Mouse (Mus musculus) adrenal gland (tissue): ENCODE results near the gene Tmprss4.

ENCODE experiments used
- intact Hi-C: fragments of 180-260 bp; cut with DNase I; formaldehyde crosslinking; loops from one replicate; pipeline ENCODE4 v1.15.1; 2025
- long read RNA-seq, 2 experiments: library from polyadenylated mRNA; unstranded; transcript quantifications; one replicate each; pipeline ENCODE4 v2.0.0; 2020; ENCODE audit warnings: borderline replicate concordance in 1 of 2; ENCODE audit not compliant: insufficient replicate concordance in 1 of 2

The Tmprss4 gene
- long read RNA-seq, experiment 1 = 0 reads
- long read RNA-seq, experiment 2 = 0 reads

DNA sequence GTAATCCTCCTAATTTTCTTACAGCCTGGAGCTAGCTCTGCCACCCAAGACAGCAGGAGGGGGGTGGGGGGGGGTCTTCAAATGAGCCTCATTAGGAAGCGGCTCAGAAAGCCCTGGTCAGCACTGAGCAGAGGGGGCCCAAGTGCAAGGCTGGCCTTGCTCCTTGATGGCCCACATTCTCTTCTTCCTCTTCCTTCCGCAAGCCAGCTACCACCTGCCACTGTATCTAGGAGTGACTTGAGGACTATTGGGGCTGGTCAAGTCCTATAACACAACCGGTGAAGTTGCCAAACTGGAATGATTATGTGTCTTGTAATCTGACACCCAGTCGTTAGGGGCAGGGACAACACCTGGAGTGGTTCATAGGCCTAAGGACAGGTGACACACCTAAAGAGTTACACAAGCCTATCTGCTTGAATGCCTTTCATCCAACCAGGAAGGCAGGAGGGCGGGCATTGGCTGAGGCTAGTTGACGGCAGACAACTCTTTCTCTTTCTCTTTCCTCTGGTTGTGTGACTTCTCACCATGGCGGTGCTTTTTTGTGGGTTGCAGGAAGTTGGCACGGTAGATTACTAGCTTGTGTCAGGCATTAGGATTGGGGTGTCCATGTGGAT is at the start of gene Tmprss4:
Gene Tmprss4 (minus strand): TSS at position 296 of the 614 bp plus-strand sequence.
- intact Hi-C loops = no loop called here

DNA sequence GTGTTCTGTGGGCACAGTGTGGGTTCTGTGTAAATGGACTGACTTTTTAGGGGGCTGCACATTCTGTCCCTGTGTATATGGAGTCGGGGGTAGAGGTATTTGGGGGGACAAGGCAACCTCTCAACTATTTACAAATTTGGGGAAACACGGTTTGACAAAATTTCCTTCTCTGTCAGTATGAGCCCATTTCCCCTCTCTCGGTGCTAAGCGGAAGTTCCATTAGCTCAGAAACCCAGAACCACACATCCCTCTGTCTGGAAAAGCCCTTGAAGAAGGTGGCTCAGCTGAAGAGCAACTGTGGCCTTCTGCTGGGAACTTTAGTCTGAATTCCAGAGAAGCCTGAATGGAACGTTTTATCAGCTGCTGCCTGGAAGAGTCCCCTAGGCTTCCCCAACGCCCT is 48.5 kb upstream of the Tmprss4 start:
- intact Hi-C loops = no loop called here

DNA sequence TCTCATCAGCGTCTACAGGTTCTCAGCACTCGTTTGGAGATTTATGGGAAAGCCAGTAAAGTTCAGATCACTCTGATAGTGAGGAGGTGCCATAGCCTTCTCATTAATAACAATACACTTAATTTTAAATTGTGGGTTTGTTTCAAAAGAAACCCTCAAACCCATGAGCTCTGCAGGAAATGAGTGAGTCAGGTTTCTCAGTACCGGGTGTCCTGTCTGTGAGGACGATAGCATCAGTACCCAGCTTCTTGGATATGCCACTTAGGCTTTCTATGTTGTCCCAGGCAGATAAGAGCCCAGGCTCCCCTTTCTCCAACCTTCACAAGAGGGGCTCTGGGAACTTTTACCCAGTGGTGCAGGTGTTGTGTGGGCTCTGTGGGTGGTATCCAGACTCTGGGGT is 48.1 kb upstream of the Tmprss4 start:
- intact Hi-C loops = no loop called here

DNA sequence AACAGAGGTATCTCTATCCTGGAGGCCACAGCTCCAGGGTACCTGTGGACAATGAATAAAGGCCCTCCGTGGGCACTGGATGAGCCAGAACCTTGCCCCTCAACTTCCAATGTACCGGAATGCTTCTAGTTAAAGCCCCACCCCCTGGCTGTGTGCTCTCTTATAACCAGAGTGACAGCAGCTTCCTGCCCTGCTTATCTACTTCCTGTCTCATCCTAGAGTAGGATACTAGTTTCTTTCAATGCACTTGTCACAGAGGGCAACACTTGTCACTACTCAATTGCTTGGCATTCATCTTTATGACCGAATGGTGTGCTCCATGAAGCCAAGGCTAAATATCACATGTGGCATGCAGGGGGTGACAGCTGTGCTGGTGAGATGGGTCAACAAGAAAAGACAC is 47.4 kb upstream of the Tmprss4 start:
- intact Hi-C loops = no loop called here

DNA sequence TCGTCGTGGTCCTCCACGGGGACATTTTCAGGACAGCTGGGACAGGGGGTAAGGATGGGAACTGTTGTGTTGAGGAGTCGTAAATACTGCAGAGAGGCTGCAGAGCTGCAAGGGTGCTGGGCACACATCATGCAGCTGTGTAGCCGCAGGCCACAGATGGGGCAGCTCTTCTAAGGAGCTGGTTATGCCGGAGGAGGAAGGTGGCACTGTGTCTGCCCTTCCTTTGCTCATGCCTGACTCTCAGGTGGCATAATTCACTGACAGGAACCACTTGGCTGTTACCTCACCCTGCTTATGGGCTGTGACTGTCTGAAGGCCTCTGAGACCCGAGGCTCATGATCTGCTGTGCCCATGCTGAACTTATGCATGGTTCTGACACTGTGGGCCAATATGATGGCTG is 46.4 kb upstream of the Tmprss4 start:
- intact Hi-C loops = no loop called here

DNA sequence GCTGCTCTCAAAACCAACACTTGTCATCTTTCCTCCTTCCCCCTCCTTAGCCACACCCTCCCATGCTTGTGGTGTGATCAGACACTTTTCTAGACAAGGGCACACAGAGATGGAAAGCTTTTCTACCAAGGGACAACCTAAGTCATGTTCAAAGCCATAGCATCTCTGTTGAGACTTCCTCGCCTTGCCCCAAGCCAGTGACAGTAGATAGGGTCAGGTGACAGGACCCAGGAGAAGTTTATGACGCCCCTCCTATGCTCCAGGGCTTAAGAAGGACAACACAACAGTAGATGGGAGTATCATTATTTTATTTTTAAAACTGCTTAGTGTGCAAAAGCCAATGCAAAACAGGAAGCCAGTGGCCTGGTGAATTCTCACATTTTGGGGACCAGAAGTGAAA is 43.6 kb upstream of the Tmprss4 start:
- intact Hi-C loops = no loop called here

DNA sequence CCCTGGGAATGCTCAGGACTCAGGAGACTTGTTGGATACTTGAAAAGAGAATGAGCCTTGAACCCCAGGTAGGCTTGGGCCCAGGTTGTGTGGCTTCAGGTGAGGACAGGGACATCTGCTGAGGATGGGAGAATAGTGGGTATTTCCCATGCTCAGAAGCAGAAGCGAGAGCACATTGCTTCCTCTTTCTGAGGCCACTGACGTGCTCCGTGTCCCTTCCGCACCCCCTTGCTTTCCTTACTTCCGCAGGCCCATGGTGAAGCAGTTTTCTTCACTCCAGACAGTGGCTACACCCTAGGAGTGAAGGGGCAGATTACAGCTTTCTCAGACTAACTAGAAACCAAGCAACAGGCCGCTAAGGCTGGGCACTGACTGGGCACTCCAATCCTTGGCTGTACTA is 42.2 kb upstream of the Tmprss4 start:
- intact Hi-C loops = no loop called here

DNA sequence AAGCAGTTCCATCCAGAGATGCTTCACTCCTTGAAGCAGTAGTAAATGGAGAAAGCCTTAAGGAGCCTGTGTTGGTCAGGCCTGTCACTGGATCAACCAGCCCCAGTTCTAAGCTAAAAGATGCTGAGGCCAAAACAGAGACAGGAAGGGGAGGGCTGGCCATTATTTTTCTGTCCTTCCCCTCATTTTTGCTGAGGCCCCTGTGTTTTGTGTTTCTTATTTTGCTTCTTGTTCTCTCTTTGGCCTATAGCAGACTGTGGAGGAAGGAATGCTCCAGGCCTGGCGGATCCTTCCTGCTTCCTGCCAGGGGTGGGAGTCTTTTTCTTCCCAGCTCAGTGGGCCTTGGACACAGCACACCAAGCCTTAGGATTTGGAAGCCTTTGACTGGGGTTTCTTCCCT is 41.5 kb upstream of the Tmprss4 start:
- intact Hi-C loops = no loop called here

DNA sequence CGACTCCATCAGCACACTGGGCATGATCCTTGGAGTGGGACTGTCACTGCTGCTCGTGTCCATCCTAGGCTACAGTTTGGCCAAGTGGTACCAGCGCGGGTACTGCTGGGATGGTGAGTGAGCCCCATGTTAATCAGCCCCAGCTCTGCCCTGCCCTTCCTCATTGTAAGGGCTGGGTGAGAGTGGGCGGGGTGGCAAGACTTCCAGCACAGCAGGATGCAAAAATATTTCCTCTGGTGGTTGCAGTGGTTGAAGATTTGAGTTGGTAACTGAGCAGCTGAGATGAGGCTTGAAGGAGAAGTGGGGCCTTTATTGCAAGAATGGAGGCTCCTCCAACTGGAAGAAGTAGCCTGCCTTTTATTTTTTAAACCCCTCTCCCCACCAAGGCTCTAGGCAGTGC is 37.5 kb upstream of the Tmprss4 start:
- intact Hi-C loops = no loop called here

DNA sequence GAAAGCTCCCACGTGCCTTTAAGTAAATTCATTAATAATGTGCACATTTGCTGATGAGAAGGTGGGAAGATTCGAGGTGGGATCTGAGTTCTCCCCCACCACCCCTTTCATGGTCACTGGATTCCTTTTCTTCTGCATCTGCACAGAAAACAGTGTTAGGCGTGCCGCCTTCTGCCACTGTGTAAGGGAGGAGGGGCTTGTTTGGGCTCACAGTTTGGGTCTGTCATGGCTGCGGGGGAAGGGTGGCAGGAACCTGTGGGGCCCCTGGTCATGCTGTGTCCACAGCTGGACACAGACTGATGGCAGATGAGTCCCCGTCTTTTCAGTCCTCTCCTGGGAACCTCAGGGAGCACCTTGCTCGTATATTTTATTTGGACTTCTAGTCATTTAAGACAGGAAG is 32.9 kb upstream of the Tmprss4 start:
- intact Hi-C loops = no loop called here

DNA sequence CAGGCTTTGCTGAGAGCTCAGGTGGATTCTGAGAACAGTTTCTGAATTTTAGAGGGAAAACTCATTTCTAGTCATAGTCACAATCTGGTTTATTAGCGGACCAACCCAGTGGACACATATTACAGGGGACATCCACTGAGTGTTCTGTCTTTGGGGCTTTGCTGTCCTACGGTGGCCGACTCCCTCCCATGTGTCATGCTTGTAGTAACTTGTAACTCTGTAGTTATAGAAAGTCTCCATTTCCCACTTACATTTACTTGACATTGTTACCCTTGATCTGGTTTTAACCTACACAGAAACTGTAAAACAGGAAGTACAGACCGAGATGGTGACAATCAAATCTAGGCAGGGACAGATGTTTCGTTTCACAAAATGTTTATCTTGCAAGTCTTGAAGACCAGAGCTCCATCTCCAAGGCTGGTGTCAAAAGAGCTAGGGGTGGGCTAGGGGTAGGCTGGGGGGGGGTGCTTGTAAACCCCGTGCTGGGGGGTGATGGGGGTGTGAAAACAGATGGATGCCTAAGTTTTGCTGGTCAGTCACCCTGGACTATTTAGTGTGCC is 31.9 kb upstream of the Tmprss4 start:
- intact Hi-C loops = no loop called here

DNA sequence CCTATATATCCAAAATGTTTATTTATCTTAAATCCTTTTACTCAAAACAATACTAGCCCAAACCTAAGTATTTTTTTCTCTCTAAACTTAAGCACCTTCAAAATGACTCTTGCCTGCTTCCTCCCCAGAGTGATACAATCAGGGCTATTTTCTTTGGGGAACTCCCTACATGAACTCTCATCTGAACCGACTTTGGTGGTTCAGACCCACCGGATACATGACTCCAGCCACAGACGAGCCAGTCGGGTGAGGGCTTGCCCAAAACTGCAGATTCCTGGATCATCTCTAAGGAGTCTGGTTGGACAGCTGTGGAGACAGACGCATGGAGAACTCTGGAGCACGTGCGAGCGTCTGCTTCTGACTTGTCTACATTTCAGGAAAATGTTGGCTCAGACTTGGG is 25.5 kb upstream of the Tmprss4 start:
- intact Hi-C loops = no loop called here

DNA sequence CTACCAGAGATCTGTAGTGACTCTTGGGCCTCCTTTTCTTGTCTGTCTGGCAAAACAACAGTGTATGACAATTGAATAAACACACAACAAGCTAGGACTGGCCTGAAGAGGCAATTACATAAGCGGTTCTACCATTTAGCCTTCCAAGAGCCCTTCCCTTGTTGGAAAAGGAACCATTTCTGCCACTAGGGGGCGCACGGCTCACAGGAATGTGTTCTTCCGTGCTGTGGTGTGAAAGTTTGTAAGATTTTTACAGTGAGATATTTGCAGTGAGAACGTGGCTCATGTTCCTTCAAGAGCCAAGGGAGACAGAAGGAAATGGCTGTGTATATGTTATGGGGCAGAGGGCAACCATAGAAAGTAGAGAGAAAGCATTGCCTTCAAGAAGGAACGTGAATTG is 17.7 kb upstream of the Tmprss4 start:
- intact Hi-C loops = loop anchor here (1.0 to 5.0 kb wide), 3 partner anchors 79 to 196 kb away; no protein-coding TSS in a partner anchor

DNA sequence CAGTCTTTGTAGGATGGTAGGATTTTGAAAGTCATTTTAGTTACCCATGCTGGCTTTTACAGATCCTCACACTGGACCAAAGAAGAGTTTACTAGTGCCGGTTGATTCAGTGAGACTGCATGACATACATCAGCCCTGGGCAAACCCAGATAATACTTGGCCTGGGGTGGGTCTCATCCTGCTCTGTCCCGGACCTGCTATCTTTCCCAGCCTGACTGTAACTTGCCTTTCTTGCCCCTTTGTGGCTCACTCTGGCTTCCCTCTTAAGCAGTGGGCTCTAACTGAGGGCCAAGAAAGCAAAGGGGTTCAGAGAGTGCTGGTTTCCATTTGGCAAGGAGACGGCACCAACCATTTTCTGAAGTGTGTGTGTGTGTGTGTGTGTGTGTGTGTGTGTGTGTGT is 15.8 kb upstream of the Tmprss4 start:
- intact Hi-C loops = loop anchor here (2.0 to 5.0 kb wide), 2 partner anchors 81 to 198 kb away; no protein-coding TSS in a partner anchor

DNA sequence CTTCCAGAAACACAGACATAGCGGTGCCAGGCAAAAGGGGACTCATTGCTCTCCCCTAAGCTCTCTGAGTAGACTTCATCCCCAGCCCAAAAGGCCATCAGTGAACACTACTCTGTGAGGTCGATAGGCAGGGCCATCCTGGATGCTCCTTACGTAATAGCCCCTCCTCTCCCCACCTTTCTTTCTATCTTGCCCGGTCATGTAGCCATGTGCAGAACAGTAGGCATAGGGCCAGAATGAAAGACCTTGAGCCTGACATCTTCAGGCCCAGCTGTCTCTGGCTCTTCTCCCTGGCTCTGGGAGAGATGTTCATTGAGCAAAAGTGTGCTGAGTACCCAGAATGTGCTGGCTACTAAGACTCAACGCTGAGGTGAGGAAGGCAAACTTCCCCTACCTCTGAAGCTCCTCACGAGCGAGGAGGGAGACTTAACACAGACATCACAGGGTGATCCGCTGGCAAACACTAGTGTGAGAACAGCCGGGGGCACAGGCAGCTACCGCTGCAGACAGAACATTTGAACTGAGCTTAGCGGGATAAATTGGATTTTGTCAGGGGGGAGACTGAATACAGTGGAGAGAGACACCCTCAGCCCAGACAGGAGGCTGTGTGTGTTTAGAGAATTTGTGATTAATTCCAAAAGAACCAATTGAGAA is 11.8 kb upstream of the Tmprss4 start:
- intact Hi-C loops = no loop called here

DNA sequence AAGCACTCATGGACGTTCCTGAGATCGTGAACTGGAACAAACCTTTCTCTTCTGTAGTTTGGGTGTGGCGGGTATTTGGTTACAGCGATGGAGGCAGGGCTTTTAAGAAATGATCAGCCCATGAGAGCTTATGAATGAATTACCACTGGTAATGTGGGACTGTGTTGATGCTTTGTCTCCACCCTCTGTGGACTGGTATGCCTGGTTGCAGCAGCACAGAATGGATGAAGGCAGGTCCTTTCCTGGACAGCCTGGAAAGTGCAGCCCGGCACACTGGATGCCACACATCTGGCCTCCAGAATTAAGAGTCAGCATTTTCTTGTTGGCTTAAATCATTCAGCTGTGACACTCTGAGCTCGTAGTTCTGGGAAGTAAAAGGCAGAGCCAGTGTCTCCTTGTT is 8.1 kb upstream of the Tmprss4 start:
- intact Hi-C loops = no loop called here

DNA sequence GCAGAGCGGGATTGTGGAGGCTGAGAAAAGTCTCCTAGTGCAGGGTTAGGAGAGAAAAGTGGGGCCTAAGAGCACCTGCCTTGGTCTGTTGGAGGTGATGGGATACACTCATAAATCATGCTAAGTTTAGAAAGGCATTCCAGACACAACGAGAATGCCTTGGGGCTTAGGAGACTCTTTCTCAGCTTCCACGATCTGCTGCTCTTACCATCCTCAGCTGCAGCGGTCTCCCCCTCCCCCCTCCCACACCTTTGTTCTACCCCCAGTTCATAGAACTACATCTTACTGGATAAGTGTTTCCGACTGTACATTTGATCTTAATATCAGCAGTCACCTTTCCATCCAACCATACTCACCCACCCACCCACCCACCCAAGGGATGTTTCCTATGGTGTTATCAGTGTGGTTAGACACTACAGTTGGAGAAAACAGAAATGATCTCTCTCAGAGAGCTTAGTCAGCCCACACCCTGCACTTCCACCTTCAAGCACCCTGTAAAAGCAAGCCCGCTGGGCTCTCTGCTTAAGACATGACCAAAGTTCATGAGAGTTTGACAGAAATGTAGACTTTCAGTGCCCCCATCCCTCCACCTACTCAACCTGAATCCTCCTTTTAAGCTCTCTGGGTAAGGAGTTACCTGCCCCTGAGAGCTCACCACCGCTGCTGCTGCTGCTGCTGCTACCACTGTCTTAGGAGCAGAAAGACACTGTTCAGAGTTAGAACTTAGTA is 3.3 kb upstream of the Tmprss4 start:
- intact Hi-C loops = no loop called here

DNA sequence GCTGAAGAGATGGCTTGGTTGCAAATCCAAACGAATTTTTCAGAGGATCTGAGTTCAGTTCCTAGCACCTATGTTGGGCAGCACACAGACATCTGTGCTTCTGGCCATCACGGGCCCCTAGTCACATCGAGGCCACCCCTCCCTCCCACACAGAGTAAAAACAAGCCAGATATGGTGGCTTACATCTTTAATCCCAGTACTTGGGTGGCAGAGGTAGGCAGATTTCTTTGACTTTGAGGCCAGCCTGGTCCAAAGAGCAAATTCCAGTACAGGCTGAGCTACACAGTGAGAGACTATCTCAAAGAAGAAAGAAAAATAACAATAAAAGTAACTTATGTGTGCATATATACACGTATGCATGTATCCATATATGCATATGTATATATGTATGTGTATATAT is 2.2 kb upstream of the Tmprss4 start:
- intact Hi-C loops = no loop called here

DNA sequence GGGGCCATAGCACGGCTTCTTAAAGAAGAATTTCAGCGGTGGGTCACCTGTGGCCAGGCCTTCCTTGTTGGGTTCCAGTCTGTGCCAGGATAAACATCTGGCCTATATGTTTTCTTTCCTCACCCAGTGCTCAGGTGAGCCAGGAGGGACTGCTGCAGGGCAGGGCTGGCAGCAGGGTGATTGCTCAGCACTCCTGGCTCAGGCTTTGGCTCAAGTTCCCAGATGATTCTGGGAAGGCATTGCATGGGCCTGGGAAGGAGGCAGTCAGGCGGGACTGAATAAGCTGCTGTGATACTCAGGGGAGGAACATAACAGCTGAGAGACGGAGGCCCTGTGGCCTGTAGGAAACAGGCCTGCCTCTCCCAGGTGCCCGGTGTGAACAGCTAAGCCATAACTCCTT is 1.3 kb upstream of the Tmprss4 start:
- intact Hi-C loops = no loop called here

DNA sequence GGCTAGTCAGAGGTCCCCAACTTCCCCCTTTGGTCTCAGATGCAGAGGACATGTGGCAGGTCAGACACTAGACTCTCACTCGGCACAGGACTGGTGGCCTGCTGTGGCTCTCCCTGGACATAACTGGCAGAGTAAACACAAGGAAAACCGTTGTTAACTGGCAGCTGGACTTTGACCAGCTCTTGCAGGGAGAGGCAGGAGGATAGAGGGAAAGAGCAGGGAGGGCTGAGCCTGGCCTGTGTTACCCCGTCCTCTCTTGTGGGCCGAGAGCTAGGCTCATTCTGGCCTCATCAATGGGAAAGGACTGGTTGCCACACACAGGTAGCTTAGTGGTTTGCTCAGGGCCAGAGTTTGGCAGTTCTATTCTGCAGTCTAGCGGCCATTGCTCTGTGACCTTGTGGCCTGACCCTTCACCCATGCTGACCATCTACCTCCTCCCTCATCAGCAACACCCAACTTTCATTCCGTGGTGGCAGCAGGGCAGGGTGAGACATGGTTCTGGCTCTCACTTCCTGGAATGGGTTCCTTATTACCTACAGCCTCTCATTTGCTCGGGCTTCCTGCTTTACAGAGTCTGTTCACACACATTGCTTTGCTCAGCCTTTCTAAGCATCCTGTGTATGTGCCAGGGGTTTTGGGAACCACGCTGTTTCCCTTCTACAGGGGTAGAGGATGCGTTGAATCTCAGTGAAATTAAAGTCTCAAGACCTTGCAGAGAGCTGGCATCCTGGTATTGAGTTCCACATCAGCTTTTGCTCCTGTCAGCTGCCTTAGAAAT is 1.7 kb downstream of the Tmprss4 start:
- intact Hi-C loops = no loop called here

DNA sequence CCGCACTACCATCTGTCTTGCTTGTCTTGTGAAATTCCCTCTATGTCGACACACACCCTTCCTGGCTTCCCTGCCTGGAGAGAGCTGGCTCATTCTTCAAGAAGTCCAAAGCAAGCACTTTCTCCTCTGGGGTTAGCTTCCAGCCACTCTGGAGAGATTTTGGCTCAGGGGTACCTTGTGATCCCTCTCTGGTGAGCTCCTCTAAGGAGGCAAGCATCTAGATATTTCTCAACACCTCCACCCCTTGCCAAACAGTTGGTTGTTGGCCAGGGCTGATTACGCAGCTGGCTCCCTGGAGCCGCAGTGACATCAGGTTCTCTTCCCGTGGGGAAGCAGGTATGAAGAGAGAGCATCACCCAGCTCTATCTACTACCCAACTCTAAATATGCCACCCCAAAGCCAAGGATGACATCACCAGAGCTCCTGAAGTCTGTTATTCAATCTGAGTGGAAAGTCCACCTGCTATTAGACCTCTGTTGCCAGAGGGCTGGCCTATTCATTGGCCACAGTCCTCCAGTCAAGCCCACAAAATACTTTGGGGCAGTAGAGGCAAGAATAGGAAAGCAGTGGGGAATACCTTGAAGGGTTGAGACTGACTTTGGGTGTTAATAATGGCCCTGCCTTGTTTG is 2.5 kb downstream of the Tmprss4 start:
- intact Hi-C loops = no loop called here
